Mouse (Mus musculus) limb, embryonic 14.5 days (tissue): ENCODE results near the gene Nin. TPM values are rescaled to one million over a fixed set of nuclear protein-coding genes. Genes with fewer than 3 reads are reported as not detected.

Experiments used
- ATAC-seq: fragments of 200-750 bp; cut with Nextera tagmentation; 2 replicates; pipeline ENCODE4 v1.8.0; 2017; ENCODE audit warnings: low read depth, moderate number of reproducible peaks, moderate TSS enrichment; ENCODE audit not compliant: low FRiP score
- DNase-seq: peaks from one replicate; pipeline ENCODE4 v3.0.0-alpha.2; 2015; ENCODE audit warnings: low spot score
- H3K27ac ChIP-seq: fragments of 300-500 bp; sonication (generic); replicated peaks from 2 replicates; pipeline ENCODE4 v1.5.1; 2014; ENCODE audit warnings: low read depth, mild to moderate bottlenecking, low read length, moderate library complexity, mixed read lengths
- H3K27me3 ChIP-seq: fragments of 300-500 bp; sonication (generic); 2 replicates; pipeline ENCODE4 v1.6.1; 2014; ENCODE audit warnings: low read length, mixed read lengths; ENCODE audit not compliant: control insufficient read depth, insufficient read depth
- H3K36me3 ChIP-seq: fragments of 300-500 bp; sonication (generic); 2 replicates; pipeline ENCODE4 v1.6.1; 2014; ENCODE audit warnings: mild to moderate bottlenecking, low read length, moderate library complexity, mixed read lengths; ENCODE audit not compliant: control insufficient read depth, insufficient read depth
- H3K4me1 ChIP-seq: fragments of 300-500 bp; sonication (generic); 2 replicates; pipeline ENCODE4 v1.6.1; 2014; ENCODE audit warnings: antibody characterized with exemption, low read length, mixed read lengths; ENCODE audit not compliant: control insufficient read depth, insufficient read depth
- H3K4me2 ChIP-seq: fragments of 300-500 bp; sonication (generic); replicated peaks from 2 replicates; pipeline ENCODE4 v1.6.1; 2014; ENCODE audit warnings: low read depth, mild to moderate bottlenecking, low read length, moderate library complexity; ENCODE audit not compliant: severe bottlenecking
- H3K4me3 ChIP-seq: fragments of 300-500 bp; sonication (generic); replicated peaks from 2 replicates; pipeline ENCODE4 v1.5.1; 2014; ENCODE audit warnings: low read length
- H3K9ac ChIP-seq: fragments of 300-500 bp; sonication (generic); 2 replicates; pipeline ENCODE4 v1.6.1; 2014; ENCODE audit warnings: mild to moderate bottlenecking, low read depth, low read length, moderate library complexity; ENCODE audit not compliant: severe bottlenecking
- H3K9me3 ChIP-seq: fragments of 300-500 bp; sonication (generic); 2 replicates; pipeline ENCODE4 v1.6.1; 2016; ENCODE audit warnings: low read length; ENCODE audit not compliant: control insufficient read depth
- POLR2A ChIP-seq: fragments of 200-500 bp; IDR thresholded peaks from 2 replicates; pipeline ENCODE4 v1.8.0; 2012; ENCODE audit warnings: inconsistent platforms, mild to moderate bottlenecking, moderate library complexity, borderline replicate concordance; ENCODE audit not compliant: insufficient read depth, insufficient read length; ENCODE audit errors: extremely low read depth
- WGBS: fragments of 180-500 bp; shearing (Covaris S2); extraction: QIAGEN DNeasy Blood & Tissue Kit; methylation state at CpG from one replicate; pipeline ENCODE4 v1.1.7; 2014; 5-methylcytosine and 5-hydroxymethylcytosine counted together
- polyA plus RNA-seq, 2 experiments: library from polyadenylated mRNA; depleted of rRNA in 1 of 2; stranded (reverse) in 1 of 2; unstranded in 1 of 2; fragments of >200 nt; fragmentation: Nextera tagmentation in 1 of 2; extraction: Ambion mirVana in 1 of 2; gene quantifications; 2 replicates each; pipeline versions ENCODE4 v1.2.1 to v1.2.3; 2012 to 2014

Nin gene
- polyA plus RNA-seq, 2 experiments: 13.7 to 16.9 TPM

GRCm38 (mm10) chr12:70140993-70141576, 27.6 kb upstream of the Nin start:
- no peak for TF ChIP-seq POLR2A
- H3K4me1 ChIP-seq: no peaks in the 10 kb centered on the region
- no peak overlapping the region for H3K4me3 ChIP-seq
- H3K9me3 ChIP-seq: no peaks in the 10 kb centered on the region
- DNase-seq: no peak
- H3K36me3 ChIP-seq: no peaks in the 10 kb centered on the region
- no peak overlapping the region for H3K9ac ChIP-seq
- H3K4me2 ChIP-seq: no peak overlapping the region
- WGBS: 87% methylated on average over 5 of the region's 5 CpGs
- H3K27ac ChIP-seq: no peak overlapping the region
- H3K27me3 ChIP-seq: no peaks in the 10 kb centered on the region
- no peak for ATAC-seq

DNA sequence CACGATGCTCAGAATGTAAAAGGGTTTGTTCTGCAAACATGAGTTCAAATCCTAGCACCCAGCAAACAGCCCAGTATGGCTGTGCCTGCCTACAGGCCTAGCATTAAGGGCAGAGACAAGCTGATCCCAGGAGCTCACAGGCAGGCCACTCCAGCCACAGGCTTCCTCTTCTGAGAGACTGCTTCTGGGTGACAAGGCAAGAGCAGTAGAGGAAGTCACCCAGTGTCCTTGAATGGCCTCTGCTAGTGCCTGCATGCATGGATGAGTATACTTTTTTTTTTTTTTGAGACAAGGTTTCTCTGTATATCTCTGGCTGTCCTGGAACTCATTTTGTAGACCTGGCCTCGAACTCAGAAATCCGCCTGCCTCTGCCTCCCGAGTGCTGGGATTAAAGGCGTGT, 27.0 kb upstream of the Nin start:
- Histone ChIP-seq H3K4me2 (no peak overlapping the region), H3K9ac (no peak overlapping the region), H3K9me3 (no peaks in the 10 kb centered on the region), H3K36me3 (no peaks in the 10 kb centered on the region), H3K4me3 (no peak overlapping the region), H3K27me3 (no peaks in the 10 kb centered on the region), H3K27ac (no peak overlapping the region), H3K4me1 (no peaks in the 10 kb centered on the region)
- WGBS: 91% methylated on average over 5 of the region's 5 CpGs
- TF ChIP-seq POLR2A: no peak
- ATAC-seq: no peak
- no peak for DNase-seq

- no peaks in the 10 kb centered on the region for H3K9me3 ChIP-seq
- no peaks in the 10 kb centered on the region for H3K4me1 ChIP-seq
- H3K27ac ChIP-seq: no peak overlapping the region
- no peaks in the 10 kb centered on the region for H3K36me3 ChIP-seq
- H3K27me3 ChIP-seq: no peaks in the 10 kb centered on the region
- no peak overlapping the region for H3K4me3 ChIP-seq
- DNase-seq (no peak), ATAC-seq (no peak)
- WGBS: 53% methylated on average over 4 of the region's 4 CpGs
- no peak for TF ChIP-seq POLR2A
- no peak overlapping the region for H3K4me2 ChIP-seq
- H3K9ac ChIP-seq: no peak overlapping the region
Measured at GRCm38 (mm10) chr12:70139871-70140270, 26.4 kb upstream of the Nin start.

DNA sequence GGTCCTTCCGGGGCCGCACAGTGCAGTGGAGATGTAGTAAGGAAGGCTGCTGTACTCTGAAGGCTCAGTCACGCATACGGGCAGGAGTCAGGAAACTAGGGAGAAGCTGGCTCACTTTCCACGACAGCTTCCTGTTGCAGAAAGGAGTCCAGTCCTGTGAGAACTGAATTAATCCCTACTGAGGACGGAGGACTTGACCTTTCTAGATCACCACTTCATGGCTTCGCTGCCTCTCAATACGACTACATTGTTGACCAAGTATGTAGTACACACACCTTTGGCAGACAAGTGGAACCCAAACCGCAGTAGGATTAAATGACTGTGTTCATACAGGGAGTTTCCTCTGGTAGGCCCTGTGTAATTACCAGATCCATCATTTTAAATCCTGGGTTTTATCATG, 24.1 kb upstream of the Nin start:
- TF ChIP-seq POLR2A: no peak

GRCm38 (mm10) chr12:70137095-70137494, 23.6 kb upstream of the Nin start:
- H3K4me1 ChIP-seq: no peaks in the 10 kb centered on the region
- no peak overlapping the region for H3K27ac ChIP-seq
- H3K4me3 ChIP-seq: no peak overlapping the region
- DNase-seq (no peak), ATAC-seq (no peak)
- H3K36me3 ChIP-seq: no peaks in the 10 kb centered on the region
- no peak overlapping the region for H3K9ac ChIP-seq
- no peaks in the 10 kb centered on the region for H3K27me3 ChIP-seq
- no peak for TF ChIP-seq POLR2A
- WGBS: 81% methylated on average over 4 of the region's 4 CpGs
- no peaks in the 10 kb centered on the region for H3K9me3 ChIP-seq
- H3K4me2 ChIP-seq: no peak overlapping the region

More for the DNA sequence above, 24.1 kb upstream of the Nin start:
- Histone ChIP-seq H3K27ac (no peak overlapping the region), H3K27me3 (no peaks in the 10 kb centered on the region), H3K4me2 (no peak overlapping the region), H3K9ac (no peak overlapping the region), H3K36me3 (no peaks in the 10 kb centered on the region), H3K4me1 (no peaks in the 10 kb centered on the region), H3K4me3 (no peak overlapping the region), H3K9me3 (no peaks in the 10 kb centered on the region)
- 79% methylated on average over 9 of the region's 9 CpGs for WGBS
- DNase-seq (no peak), ATAC-seq (no peak)
